Mouse (Mus musculus): ENCODE data around the gene Kif5a. TPM values are rescaled to one million over a fixed set of nuclear protein-coding genes. Genes with fewer than 3 reads are reported as not detected.
A peak's percentile ranks its signal among the peaks of the same experiment; 100 is the strongest.

Gene Kif5a
- polyA plus RNA-seq, 2 experiments, result 2.8 to 9.7 TPM

DNA sequence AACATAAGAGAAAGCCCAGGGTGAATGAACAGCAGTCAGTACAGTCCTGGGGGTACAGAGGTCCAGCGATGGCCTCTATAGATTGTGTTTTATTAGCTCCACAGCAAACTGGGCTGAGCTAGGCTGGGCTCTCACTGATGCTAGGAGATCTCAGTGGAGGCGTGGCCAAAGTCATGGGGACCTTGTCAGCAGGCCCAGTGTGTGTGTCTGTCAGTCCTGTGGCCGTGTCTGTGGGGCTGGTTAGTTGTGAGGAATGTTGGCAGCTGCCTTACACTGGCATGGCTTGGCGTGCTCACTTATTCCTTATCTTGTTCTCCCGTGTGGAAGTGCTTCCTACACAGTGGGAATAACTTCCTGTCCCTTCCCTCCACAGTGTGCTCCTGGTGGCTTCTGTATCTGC is 5.3 kb upstream of the Kif5a start:
- Histone ChIP-seq H3K4me2 (replicated peaks; ENCODE audit: low read depth, low read length, severe bottlenecking) (no peak overlapping the region), H3K27me3 (ENCODE audit: control insufficient read depth, insufficient read depth, low read length) (no peaks in the 10 kb centered on the region; the same call in 1 of the 2 replicates), H3K4me1 (ENCODE audit: control insufficient read depth, insufficient read depth, low read length) (peaks cover 8% of the 10 kb centered on the region), H3K36me3 (ENCODE audit: control insufficient read depth, insufficient read depth, low read length) (peaks cover 49% of the 10 kb centered on the region), H3K27ac (replicated peaks; ENCODE audit: low read depth, low read length) (no peak overlapping the region), H3K9ac (ENCODE audit: low read depth, low read length, severe bottlenecking) (no peak overlapping the region), H3K9me3 (ENCODE audit: control insufficient read depth, low read length) (no peaks in the 10 kb centered on the region), H3K4me3 (replicated peaks; ENCODE audit: low read length) (no peak overlapping the region)
- no peak for DNase-seq (ENCODE audit: low spot score)
- no peak for ATAC-seq (ENCODE audit: low FRiP score, low read depth)
- WGBS, result 79% methylated on average over 5 of the region's 5 CpGs
- TF ChIP-seq POLR2A (IDR thresholded peaks at IDR 0.05; ENCODE audit: borderline replicate concordance, extremely low read depth, insufficient read depth, insufficient read length), result no peak

- Histone ChIP-seq H3K4me3 (replicated peaks; ENCODE audit: low read length) (peak overlapping the region; percentile 98), H3K27me3 (ENCODE audit: control insufficient read depth, insufficient read depth, low read length) (no peaks in the 10 kb centered on the region; the same call in 1 of the 2 replicates), H3K4me1 (ENCODE audit: control insufficient read depth, insufficient read depth, low read length) (peaks cover 10% of the 10 kb centered on the region), H3K4me2 (replicated peaks; ENCODE audit: low read depth, low read length, severe bottlenecking) (peak overlapping the region; percentile 92), H3K36me3 (ENCODE audit: control insufficient read depth, insufficient read depth, low read length) (peaks cover 39% of the 10 kb centered on the region), H3K27ac (replicated peaks; ENCODE audit: low read depth, low read length) (no peak overlapping the region), H3K9me3 (ENCODE audit: control insufficient read depth, low read length) (no peaks in the 10 kb centered on the region), H3K9ac (ENCODE audit: low read depth, low read length, severe bottlenecking) (peak overlapping the region; percentile 97; the same call in 1 of the 2 replicates)
- no peak for TF ChIP-seq POLR2A (IDR thresholded peaks at IDR 0.05; ENCODE audit: borderline replicate concordance, extremely low read depth, insufficient read depth, insufficient read length)
- DNase-seq (ENCODE audit: low spot score), result no peak
- 68% methylated on average over 5 of the region's 5 CpGs for WGBS
- ATAC-seq (ENCODE audit: low FRiP score, low read depth), result no peak
Observed at GRCm38 (mm10) chr10:127267318-127267717, 4.2 kb upstream of the Kif5a start.

- peak within 1 kb of the TSS; percentile 92 for H3K4me2 ChIP-seq (replicated peaks; ENCODE audit: low read depth, low read length, severe bottlenecking)
- peak within 1 kb of the TSS; percentile 98 for H3K4me3 ChIP-seq (replicated peaks; ENCODE audit: low read length)
- DNase-seq (ENCODE audit: low spot score) (peak; percentile 97), ATAC-seq (ENCODE audit: low FRiP score, low read depth) (peak; percentile 97)
- under 1% methylated on average over 48 of the region's 70 CpGs for WGBS
- H3K27ac ChIP-seq (replicated peaks; ENCODE audit: low read depth, low read length), result peak within 1 kb of the TSS; percentile 70
- no peaks in the 10 kb centered on the region; the same call in 1 of the 2 replicates for H3K27me3 ChIP-seq (ENCODE audit: control insufficient read depth, insufficient read depth, low read length)
- no peaks in the 10 kb centered on the region for H3K9me3 ChIP-seq (ENCODE audit: control insufficient read depth, low read length)
- peaks cover 31% of the 10 kb centered on the region for H3K36me3 ChIP-seq (ENCODE audit: control insufficient read depth, insufficient read depth, low read length)
- H3K9ac ChIP-seq (ENCODE audit: low read depth, low read length, severe bottlenecking), result peak within 1 kb of the TSS; percentile 97
- peaks cover 14% of the 10 kb centered on the region for H3K4me1 ChIP-seq (ENCODE audit: control insufficient read depth, insufficient read depth, low read length)
- TF ChIP-seq POLR2A (IDR thresholded peaks at IDR 0.05; ENCODE audit: borderline replicate concordance, extremely low read depth, insufficient read depth, insufficient read length), result peak; percentile 65; the same call in 1 of the 2 replicates
Observed at GRCm38 (mm10) chr10:127266112-127267091, 3.3 kb upstream of the Kif5a start, which contains the start of gene Dctn2. Gene Dctn2 (plus strand): TSS chr10:127266368.

DNA sequence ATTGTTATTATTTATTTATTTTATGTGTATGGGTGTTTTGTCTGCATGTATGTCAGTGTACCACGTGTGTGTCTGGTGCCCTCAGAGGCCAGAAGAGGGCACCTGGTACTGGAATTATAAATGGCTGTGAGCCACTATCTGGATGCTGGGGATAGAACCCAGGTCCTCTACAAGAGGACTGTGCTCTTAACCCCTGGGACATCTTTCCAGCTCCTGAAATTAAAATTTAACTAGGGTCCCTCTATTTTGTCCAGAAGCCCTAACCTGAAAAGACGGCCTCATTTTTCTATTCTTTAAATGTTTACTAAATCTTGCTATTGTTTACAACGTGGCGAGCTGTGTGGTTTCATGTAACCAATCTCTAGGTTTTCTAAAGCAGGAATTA is 2.6 kb upstream of the Kif5a start:
- H3K9ac ChIP-seq (ENCODE audit: low read depth, low read length, severe bottlenecking), result no peak overlapping the region

GRCm38 (mm10) chr10:127264971-127265370 is 1.8 kb upstream of the Kif5a start:
- no peak overlapping the region for H3K4me3 ChIP-seq (replicated peaks; ENCODE audit: low read length)
- peaks cover 16% of the 10 kb centered on the region for H3K36me3 ChIP-seq (ENCODE audit: control insufficient read depth, insufficient read depth, low read length)
- no peak overlapping the region for H3K27ac ChIP-seq (replicated peaks; ENCODE audit: low read depth, low read length)
- no peak for TF ChIP-seq POLR2A (IDR thresholded peaks at IDR 0.05; ENCODE audit: borderline replicate concordance, extremely low read depth, insufficient read depth, insufficient read length)
- ATAC-seq (ENCODE audit: low FRiP score, low read depth) (no peak), DNase-seq (ENCODE audit: low spot score) (no peak)
- H3K9me3 ChIP-seq (ENCODE audit: control insufficient read depth, low read length), result no peaks in the 10 kb centered on the region
- H3K4me1 ChIP-seq (ENCODE audit: control insufficient read depth, insufficient read depth, low read length), result peaks cover 14% of the 10 kb centered on the region
- no peak overlapping the region for H3K4me2 ChIP-seq (replicated peaks; ENCODE audit: low read depth, low read length, severe bottlenecking)
- 72% methylated on average over 4 of the region's 4 CpGs for WGBS
- no peaks in the 10 kb centered on the region; the same call in 1 of the 2 replicates for H3K27me3 ChIP-seq (ENCODE audit: control insufficient read depth, insufficient read depth, low read length)
- H3K9ac ChIP-seq (ENCODE audit: low read depth, low read length, severe bottlenecking), result no peak overlapping the region

More for the DNA sequence above, 2.6 kb upstream of the Kif5a start:
- ATAC-seq (ENCODE audit: low FRiP score, low read depth) (no peak), DNase-seq (ENCODE audit: low spot score) (no peak)
- peak overlapping the region; percentile 92 for H3K4me2 ChIP-seq (replicated peaks; ENCODE audit: low read depth, low read length, severe bottlenecking)
- peak overlapping the region; percentile 98 for H3K4me3 ChIP-seq (replicated peaks; ENCODE audit: low read length)
- H3K27ac ChIP-seq (replicated peaks; ENCODE audit: low read depth, low read length), result no peak overlapping the region
- WGBS, result 37% methylated on average over 4 of the region's 4 CpGs
- H3K36me3 ChIP-seq (ENCODE audit: control insufficient read depth, insufficient read depth, low read length), result peaks cover 24% of the 10 kb centered on the region
- no peak for TF ChIP-seq POLR2A (IDR thresholded peaks at IDR 0.05; ENCODE audit: borderline replicate concordance, extremely low read depth, insufficient read depth, insufficient read length)
- no peaks in the 10 kb centered on the region for H3K9me3 ChIP-seq (ENCODE audit: control insufficient read depth, low read length)
- H3K27me3 ChIP-seq (ENCODE audit: control insufficient read depth, insufficient read depth, low read length), result no peaks in the 10 kb centered on the region; the same call in 1 of the 2 replicates
- peaks cover 14% of the 10 kb centered on the region for H3K4me1 ChIP-seq (ENCODE audit: control insufficient read depth, insufficient read depth, low read length)
